Mouse (Mus musculus) bone marrow macrophage, adult 2 months (primary cell): ENCODE data around the gene Cys1.

ENCODE experiments used
- CTCF ChIP-seq: IDR thresholded peaks from 2 replicates; pipeline ENCODE4 v1.5.1; 2012; ENCODE audit warnings: low read depth, mild to moderate bottlenecking, low read length, moderate library complexity
- POLR2A ChIP-seq: IDR thresholded peaks from 2 replicates; pipeline ENCODE4 v1.6.1; 2012; ENCODE audit warnings: mild to moderate bottlenecking, low read depth, low read length, borderline replicate concordance

DNA sequence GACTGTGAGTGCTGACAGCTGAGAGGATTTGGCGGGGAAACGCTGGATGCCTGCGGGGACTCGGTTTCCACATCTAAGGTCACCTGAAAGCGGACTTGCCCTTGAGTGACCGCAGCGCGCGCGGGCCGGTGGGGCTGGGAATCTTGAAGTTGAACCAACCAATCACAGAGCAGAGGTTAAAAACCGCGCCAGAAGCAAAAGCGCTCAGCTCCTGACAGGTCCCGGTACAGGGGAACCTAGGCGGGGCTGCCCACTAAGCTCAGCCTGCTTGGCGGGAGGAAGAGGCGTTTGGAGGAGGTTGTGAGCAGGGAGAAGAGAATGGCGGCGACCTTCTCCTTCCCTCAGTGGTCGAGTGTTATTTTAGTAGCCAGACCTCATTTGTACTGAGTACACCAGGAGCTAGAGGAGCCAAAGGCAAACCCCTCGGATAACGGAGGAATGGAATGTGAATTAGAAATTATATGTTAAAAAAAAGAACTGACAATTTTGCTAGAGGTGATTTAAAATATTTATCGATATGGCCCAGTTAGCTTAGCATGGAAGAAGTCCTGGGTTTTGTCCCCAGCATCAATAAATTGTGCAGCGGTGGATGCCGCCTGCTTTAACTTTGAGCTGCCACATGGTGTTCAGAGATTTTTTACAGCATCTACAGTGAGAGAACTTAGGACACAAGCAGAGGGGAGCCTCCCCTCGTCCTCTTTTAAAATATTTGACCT lies 25.3 kb upstream of the Cys1 start:
- TF ChIP-seq POLR2A: no peak
- TF ChIP-seq CTCF: no peak
